Mouse (Mus musculus) adrenal gland, adult (tissue): Measurements from ENCODE around the gene Amdhd2.

Source experiments
- DNase-seq, 2 experiments: peaks; one replicate each; pipeline ENCODE4 v3.0.0; 2022 to 2023; ENCODE audit warnings: low spot score in 1 of 2; ENCODE audit not compliant: inconsistent age in 2 of 2

Gene Amdhd2

DNA sequence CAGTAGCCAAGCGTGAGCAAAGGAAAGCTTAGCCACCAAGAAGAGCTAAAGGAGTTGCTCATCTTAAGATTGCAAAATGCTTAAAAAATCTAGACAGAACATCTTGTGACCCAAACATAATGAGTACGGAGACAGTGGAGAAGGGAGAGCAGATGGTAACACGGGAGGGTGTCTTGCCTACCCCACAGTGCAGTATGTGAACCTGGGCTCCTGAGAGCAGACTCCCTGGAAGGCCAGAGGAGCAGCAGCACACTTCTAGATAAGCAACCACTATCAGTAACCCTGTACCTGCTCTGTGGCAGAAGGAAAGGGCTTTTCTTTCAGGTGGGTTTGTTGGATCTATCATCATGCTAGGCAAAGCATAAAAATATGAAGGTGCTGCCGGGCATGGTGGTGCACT, 50.5 kb downstream of the Amdhd2 start:
- no peak for DNase-seq

DNA sequence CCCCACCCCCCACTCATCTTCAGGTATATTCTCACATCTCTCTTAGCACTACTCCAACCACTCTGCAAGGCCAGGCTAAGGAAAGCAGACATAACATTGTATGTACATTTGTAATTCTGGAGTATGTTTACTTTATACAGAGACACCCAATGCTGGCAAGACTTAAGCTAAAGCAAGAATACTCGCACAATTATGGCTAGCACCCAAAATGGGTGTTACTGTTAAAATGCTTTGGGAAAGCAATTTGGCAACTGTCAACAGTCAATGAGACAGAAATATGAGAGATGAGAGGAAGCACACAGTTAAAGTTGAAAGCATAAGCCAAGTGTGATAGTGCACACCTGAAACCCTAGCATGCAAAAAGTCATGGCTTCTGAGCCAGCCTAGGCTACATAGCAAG, 52.3 kb downstream of the Amdhd2 start:
- no peak for DNase-seq

DNA sequence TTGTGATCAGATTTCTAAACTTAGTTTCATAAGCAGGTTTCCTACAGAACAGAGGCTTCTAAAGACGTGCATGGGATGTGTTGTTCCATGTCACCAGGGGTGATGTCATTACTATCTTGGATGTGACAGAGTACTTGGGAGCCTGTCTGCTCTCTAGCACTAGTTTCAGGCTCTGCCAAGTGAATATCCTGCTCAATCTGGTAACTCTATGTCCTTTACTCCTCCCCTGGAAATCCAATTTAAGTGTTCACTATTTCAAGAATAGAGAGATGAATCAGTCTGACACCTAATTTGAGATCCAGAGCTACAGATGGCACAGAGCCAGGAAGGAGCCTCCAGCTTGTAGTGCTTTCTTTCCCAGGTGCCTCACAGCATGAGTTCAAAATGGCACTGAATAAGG, 54.7 kb downstream of the Amdhd2 start:
- no peak for DNase-seq
